Mouse (Mus musculus): ENCODE measurements around the gene Lama5.
"Not testable (repeated sequence)": the region's sequence is repeated elsewhere in the genome, so short reads cannot be mapped to it uniquely, and the experiment has no call there.

Lama5 gene

GRCm38 (mm10) chr2:180225762-180226378 lies at the start of gene Lama5:
Gene Lama5, minus strand, starts transcription at chr2:180225859.
- DNase-seq (ENCODE audit: low spot score in 2 of 2), result no peak

- DNase-seq (ENCODE audit: low spot score in 2 of 2), result no peak
Measured at GRCm38 (mm10) chr2:180274523-180274922, 48.9 kb upstream of the Lama5 start.

DNA sequence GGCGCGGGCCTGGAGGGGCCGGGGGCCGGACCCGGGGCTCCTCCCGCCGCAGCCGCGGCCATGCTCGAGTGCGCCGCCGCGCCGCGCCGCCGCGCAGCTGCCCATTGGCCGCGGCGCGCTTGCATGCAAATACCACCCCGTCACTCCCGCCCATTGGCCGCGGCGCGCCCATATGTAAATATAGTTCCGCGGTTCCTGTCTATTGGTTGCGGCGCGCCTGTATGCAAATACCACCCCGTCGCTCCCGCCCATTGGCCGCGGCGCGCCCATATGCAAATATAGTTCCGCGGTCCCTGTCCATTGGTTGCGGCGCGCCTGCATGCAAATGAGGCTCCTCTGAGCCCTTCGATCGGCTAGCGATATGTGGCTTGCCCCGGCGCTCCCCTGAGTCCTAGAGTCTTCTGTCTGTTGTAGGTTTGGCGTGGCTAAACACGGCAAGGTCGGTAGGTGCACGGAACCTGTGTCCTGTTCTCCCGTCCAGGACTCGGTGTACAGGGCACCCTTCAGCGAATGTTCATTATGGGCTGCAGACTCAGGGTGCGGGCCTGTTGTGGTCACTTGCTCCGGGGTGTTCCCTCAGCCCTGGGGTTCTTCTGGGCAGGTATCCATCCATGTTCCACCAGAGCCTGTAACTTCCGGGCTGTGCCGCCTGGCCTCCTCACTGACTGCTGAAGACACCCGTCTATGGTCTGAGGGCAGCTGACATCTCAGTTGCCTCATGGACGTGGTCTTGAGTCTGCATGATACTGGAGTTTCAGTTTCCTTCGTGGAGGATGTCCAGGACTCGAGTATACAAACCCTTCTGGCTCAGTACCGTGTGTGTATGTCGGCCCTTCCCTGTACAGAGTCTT lies 48.0 kb upstream of the Lama5 start, which contains the start of gene Cables2:
Gene Cables2 (minus strand): TSS at position 103 of the 851 bp plus-strand sequence.
- DNase-seq (ENCODE audit: low spot score in 2 of 2), result peak; percentile 89 to 92

DNA sequence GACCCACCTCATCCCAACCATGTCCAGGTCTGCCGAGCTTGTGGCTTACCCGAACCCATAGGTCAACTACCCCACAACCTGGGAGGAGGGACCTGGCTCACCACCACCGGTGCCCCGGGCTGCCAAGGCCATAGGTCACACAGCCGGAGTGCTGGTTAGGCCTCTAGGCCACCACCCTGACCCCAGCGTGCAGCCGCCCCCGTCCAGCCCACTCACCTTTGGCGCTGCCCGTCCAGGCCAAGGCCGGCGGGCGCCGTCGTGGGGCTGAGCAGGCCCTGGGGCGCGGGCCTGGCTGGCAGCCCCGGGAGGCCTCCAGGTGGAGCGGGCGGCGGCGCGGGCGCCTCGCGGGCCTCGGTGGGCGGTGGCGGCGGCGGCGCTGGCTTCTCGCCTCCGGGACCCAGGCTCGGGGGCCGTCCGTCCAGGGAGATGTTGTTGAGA lies 47.2 kb upstream of the Lama5 start:
- DNase-seq (ENCODE audit: low spot score in 2 of 2), result no peak

DNA sequence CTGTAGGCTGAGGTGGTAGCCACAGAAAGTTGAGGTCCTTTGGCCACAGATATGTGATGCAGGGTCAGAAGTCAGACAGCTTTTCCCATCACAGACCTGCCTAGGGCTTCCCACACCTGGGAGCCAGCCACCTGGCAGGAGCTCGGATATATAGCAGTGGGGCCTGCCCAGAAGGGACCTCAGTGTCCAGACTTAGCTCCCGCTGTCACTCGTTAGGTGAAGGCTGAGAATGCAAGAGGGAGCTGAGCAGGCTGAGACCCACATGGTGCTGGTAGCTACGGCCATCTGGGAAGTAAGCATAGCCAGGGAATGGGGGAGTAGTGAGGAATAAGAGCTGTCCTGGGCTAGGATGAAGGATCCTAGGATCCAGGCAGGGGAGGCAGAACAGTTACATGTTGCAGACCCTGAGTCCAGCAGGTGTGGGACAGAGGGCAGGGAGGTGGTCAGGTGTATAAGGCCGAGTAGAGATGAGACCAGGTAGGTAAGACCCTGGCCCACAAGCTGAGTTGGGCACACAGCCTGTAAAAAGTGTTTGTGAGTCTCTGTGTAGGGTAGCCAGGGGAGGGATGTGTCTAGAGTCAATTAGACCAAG lies 46.2 kb upstream of the Lama5 start:
- DNase-seq (ENCODE audit: low spot score in 2 of 2), result no peak

DNA sequence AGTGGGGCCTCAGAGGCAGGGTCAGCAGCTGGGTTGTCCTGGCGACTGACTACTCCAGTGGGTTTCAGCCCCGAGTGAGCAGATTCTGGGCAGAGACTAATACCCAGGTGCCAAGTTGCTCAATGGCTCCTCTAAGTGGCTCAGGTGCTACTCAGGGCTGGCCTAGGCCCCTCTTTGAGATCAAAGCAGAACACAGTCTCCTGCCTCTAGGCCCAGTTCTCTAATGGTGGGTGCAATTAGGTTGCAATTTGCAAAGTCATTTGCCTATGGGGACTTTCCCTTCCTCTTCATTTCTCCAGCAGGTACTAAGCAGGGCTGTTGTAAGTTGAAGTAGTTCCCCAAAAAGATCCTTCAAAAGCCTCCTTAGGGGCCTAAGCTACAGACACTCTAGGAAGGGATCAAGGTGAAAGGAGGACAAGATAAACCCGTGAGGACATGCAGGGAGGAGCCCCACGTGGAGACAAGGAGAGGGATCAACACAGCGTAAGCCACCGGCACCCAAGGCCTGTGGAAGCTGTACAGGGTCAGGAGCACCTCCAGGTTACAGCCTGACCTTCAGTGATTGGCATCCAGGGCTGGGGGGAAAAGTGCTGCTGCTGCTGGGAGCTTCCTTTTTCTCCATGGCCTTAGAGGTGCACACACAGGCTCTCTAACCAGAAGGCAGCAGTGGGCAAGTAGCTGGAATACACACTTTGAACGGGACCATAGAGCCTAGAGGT lies 45.0 kb upstream of the Lama5 start:
- no peak for DNase-seq (ENCODE audit: low spot score in 2 of 2)

DNA sequence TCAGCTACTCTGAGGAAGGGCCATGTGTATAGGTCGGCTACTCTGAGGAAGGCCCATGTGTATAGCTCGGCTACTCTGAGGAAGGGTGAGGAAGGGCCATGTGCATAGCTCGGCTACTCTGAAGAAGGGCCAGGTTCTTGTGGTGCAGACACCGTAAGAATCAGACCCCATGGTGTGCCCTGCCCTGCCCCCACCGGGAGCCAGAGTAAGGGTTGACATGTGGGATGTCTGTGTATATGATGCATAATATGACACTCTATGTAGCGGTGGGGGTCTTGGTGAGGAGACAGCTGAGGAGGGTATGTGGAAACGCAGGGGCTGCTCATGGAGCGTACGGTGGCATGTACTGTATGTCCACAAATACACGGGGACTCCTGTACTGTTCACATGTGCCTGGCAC lies 43.7 kb upstream of the Lama5 start:
- no peak for DNase-seq (ENCODE audit: low spot score in 2 of 2)

DNA sequence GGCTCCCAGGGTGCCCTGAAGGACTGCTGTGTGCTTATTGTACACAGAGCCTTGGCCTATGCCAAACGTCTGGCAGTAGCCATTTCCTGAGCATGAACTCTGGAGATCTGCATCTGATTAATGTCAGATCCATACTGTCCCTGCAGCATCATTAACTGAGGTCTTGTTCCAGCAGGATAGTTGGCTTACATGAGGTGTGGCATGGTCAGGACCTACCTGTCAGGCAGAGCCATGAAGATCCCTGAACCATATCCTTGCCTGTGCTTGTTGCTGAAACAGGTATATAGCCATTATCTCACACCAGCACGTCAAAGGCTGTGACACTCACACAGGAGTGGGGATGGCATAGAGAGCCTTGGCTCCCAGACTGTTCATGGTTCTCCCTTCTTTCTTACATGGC lies 42.3 kb upstream of the Lama5 start:
- no peak for DNase-seq (ENCODE audit: low spot score in 2 of 2)

DNA sequence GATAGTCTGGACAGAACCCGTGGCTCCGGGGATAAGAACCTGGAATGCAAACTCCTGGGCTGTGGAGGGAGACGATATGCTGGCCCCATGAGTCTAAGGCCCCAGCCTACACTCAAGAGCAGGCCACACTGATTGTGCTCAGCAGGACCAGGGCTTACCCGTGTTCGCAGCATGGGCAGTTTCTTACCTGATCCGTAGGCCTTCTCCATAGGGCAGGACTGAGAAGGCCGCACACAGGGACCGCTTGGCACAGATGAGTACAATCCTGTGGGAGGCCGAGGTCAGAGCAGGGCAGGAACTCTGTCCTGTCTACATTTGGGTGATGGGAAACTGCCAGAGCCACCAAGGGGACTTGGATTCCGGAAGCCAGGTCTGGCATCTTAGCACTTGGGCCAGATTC lies 37.2 kb upstream of the Lama5 start:
- DNase-seq (ENCODE audit: low spot score in 2 of 2), result no peak

DNA sequence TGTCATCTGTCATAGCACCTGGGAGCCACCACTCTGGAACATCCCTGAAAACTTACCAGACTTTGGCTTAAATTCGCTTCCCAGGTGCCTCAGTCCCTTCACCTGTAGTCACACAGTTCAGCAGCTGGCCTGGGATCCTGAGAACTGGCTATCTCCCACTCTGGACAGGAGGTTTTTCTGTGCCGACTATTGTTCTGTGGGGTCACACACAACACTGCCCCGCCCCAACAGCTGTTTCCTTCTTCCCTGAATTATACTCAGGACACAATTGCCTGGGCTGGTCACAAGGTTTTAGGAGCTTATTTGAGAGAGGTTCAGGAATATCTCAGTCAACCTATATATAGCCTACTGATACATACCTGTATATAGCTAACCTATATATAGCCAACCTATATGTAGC lies 36.8 kb upstream of the Lama5 start:
- DNase-seq (ENCODE audit: low spot score in 2 of 2), result no peak

DNA sequence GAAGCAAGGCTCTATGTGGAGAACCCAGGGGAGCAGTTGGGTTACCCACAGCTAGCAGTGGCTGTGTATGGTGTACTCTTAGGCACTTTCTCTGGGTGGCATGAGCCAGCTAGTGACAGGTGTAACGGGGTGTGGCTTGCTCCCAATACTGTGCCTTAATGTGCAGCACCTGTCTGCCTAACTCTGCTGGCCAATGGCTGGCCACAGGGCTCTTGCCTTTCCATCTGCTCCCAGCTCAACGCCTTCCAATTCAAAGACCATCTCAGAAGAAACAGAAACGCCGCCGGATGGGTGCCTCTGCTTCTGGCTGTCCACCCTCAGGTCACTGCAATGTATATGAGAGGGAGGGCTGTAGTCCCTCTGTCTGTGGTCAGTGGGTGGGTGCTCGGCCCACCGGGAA lies 36.2 kb upstream of the Lama5 start:
- DNase-seq (ENCODE audit: low spot score in 2 of 2), result no peak

- DNase-seq (ENCODE audit: low spot score in 2 of 2), result no peak
Measured at GRCm38 (mm10) chr2:180260610-180261480, 35.2 kb upstream of the Lama5 start.

- not testable (repeated sequence) for DNase-seq (ENCODE audit: low spot score in 2 of 2)
Measured at GRCm38 (mm10) chr2:180259826-180260609, 34.4 kb upstream of the Lama5 start.

DNA sequence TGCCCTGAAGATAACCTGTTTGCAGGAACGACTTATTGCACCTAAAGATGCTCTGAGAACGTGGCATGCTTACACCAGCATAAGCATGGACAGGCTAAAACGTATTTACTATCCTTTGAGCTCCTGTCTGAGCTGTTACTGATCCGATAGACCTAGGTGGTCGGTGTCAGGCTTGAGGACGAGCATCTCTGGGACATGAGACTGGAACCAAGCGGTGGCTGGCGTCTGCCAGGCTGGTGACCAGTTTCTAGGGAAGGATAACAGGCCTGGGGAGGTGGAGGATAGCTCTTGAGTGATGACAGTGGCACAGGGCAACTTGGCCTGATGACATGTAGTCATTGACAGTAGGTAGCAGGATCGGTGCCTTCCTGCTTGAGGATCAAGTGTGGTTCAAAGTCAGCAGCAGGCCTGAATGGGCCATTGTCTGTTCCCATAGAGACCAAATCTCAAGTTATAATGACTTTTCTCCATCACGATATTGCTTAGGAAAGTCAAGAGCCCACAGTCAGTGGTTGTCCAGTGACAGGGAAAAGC lies 33.4 kb upstream of the Lama5 start:
- not testable (repeated sequence) for DNase-seq (ENCODE audit: low spot score in 2 of 2)

- DNase-seq (ENCODE audit: low spot score in 2 of 2), result no peak
Measured at GRCm38 (mm10) chr2:180257963-180258865, 32.6 kb upstream of the Lama5 start.

GRCm38 (mm10) chr2:180257001-180257521 lies 31.4 kb upstream of the Lama5 start, which contains the start of gene Rps21:
Gene Rps21, plus strand, starts transcription at chr2:180257377.
- DNase-seq (ENCODE audit: low spot score in 2 of 2), result peak; percentile 97 to 98

DNA sequence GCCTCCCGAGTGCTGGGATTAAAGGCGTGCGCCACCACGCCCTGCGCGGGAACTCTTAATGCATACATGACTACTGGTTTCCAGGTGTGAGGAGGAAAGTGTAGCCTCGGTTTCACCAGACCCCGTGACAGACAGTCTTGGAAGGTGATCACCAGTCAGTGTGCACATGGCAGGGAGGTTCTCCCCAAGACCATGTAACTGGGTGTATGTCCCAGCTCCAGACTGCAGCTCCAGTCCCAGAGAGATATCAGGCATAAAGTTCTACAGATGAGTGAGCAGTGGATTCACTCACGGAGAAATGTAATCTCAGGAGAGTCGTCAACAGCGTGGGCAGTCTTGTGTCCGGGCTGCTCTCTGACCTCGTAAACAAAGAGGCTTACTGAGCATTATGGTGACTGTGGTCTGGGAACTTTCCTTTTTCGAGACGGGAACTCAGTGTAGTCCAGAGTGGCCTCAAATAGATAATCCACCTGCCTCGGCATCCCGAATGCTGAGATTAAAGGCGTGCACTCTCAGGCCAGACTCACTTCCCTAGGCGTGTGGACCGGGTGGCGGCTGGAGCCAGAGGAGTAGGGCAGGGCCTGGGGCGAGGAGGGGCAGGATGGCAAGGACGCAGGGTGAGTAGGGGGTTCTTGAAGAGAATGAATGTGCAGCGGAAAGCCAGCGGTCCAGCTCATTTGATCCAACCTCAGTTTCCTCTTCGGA lies 30.8 kb upstream of the Lama5 start:
- no peak for DNase-seq (ENCODE audit: low spot score in 2 of 2)

GRCm38 (mm10) chr2:180255701-180256100 lies 30.0 kb upstream of the Lama5 start:
- no peak for DNase-seq (ENCODE audit: low spot score in 2 of 2)

All from right cerebral cortex, adult 2 months (tissue).